Mouse (Mus musculus): ENCODE measurements around the gene Sema5a.

Gene Sema5a

GRCm38 (mm10) chr15:32460238-32460637, 215.6 kb downstream of the Sema5a start:
- DNase-seq, result no peak

GRCm38 (mm10) chr15:32471480-32472050, 227.0 kb downstream of the Sema5a start:
- DNase-seq, result no peak

- DNase-seq, result no peak
Measured at GRCm38 (mm10) chr15:32480747-32481146, 236.1 kb downstream of the Sema5a start.

- DNase-seq, result no peak
Measured at GRCm38 (mm10) chr15:32485064-32485964, 240.7 kb downstream of the Sema5a start.

GRCm38 (mm10) chr15:32487968-32488367, 243.4 kb downstream of the Sema5a start:
- no peak for DNase-seq

GRCm38 (mm10) chr15:32494219-32494618, 249.6 kb downstream of the Sema5a start:
- DNase-seq, result no peak

- DNase-seq, result no peak
Measured at GRCm38 (mm10) chr15:32494899-32495298, 250.3 kb downstream of the Sema5a start.

GRCm38 (mm10) chr15:32496880-32497279, 252.3 kb downstream of the Sema5a start:
- DNase-seq, result no peak

- DNase-seq, result no peak
Measured at GRCm38 (mm10) chr15:32505941-32506340, 261.3 kb downstream of the Sema5a start.

- no peak for DNase-seq
Measured at GRCm38 (mm10) chr15:32508282-32508681, 263.7 kb downstream of the Sema5a start.

GRCm38 (mm10) chr15:32514877-32515276, 270.3 kb downstream of the Sema5a start:
- DNase-seq, result no peak

- no peak for DNase-seq
Measured at GRCm38 (mm10) chr15:32517954-32518353, 273.3 kb downstream of the Sema5a start.

GRCm38 (mm10) chr15:32532539-32532938, 287.9 kb downstream of the Sema5a start:
- DNase-seq, result no peak

- no peak for DNase-seq
Measured at GRCm38 (mm10) chr15:32533541-32534080, 289.0 kb downstream of the Sema5a start.

- DNase-seq, result no peak
Measured at GRCm38 (mm10) chr15:32536755-32537503, 292.3 kb downstream of the Sema5a start.

- no peak for DNase-seq
Measured at GRCm38 (mm10) chr15:32537504-32537792, 292.8 kb downstream of the Sema5a start.

- no peak for DNase-seq
Measured at GRCm38 (mm10) chr15:32538092-32538491, 293.5 kb downstream of the Sema5a start.

- no peak for DNase-seq
Measured at GRCm38 (mm10) chr15:32542746-32543145, 298.1 kb downstream of the Sema5a start.

GRCm38 (mm10) chr15:32543181-32543580, 298.6 kb downstream of the Sema5a start:
- no peak for DNase-seq

GRCm38 (mm10) chr15:32545455-32545854, 300.8 kb downstream of the Sema5a start:
- DNase-seq, result no peak

- no peak for DNase-seq
Measured at GRCm38 (mm10) chr15:32546746-32547145, 302.1 kb downstream of the Sema5a start.

GRCm38 (mm10) chr15:32558925-32559324, 314.3 kb downstream of the Sema5a start:
- no peak for DNase-seq

GRCm38 (mm10) chr15:32562600-32562999, 318.0 kb downstream of the Sema5a start:
- no peak for DNase-seq
